ENCODE assay signal across 14 mouse cellular contexts in genomic region chr2:119298839-119299238, GRCm38 (mm10). TPM values are rescaled to one million over a fixed set of nuclear protein-coding genes. Genes with fewer than 3 reads are reported as not detected.
DNase-seq lines count a peak whose midpoint lies in the region; ATAC-seq and TF ChIP-seq lines count a peak whose summit lies in the region.
"Had no signal": no experiment of that assay in that cellular context is flagged by ENCODE, and none has a peak within 500 bp of the region (broad histone marks: within the 10 kb centered on the region; RNA-seq: fewer than 3 reads in every experiment).

No protein-coding gene starts in this region.

- no peak for TF ChIP-seq CTCF in gastrocnemius, adult 2 months (IDR thresholded peaks at IDR 0.05)
- TF ChIP-seq CTCF in heart, postnatal 0 days (IDR thresholded peaks at IDR 0.05; ENCODE audit: low read depth): no peak
- TF ChIP-seq CTCF in liver, adult 2 months (IDR thresholded peaks at IDR 0.05; ENCODE audit: low read depth, low read length): no peak
- TF ChIP-seq CTCF in stomach, postnatal 0 days (IDR thresholded peaks at IDR 0.05; ENCODE audit: low read depth): no peak

- 70% methylated on average over 2 of the region's 2 CpGs for whole genome bisulfite sequencing in heart, postnatal 0 days
- WGBS in liver, adult 2 months: 80% methylated on average over 2 of the region's 2 CpGs
- 87% methylated on average over 2 of the region's 2 CpGs for WGBS in stomach, embryonic 15.5 days
- WGBS in stomach, postnatal 0 days: 90% methylated on average over 2 of the region's 2 CpGs

- H3K4me2 ChIP-seq in heart, postnatal 0 days (ENCODE audit: low read depth, low read length): no peak overlapping the region
- H3K4me2 ChIP-seq in stomach, embryonic 15.5 days: no peak overlapping the region
- H3K4me2 ChIP-seq in stomach, postnatal 0 days (replicated peaks; ENCODE audit: low read depth): no peak overlapping the region
- H3K4me2 ChIP-seq: embryonic facial prominence, embryonic 13.5 days had no signal

- H3K9ac ChIP-seq in heart, postnatal 0 days (replicated peaks; ENCODE audit: low read depth, low read length): no peak overlapping the region
- H3K9ac ChIP-seq in liver, adult 2 months (ENCODE audit: low read depth, low read length): no peak overlapping the region
- H3K9ac ChIP-seq in stomach, embryonic 15.5 days: no peak overlapping the region
- H3K9ac ChIP-seq in stomach, postnatal 0 days (ENCODE audit: low read length): no peak overlapping the region
- H3K9ac ChIP-seq: embryonic facial prominence, embryonic 13.5 days; forebrain, postnatal 0 days had no signal

- TF ChIP-seq EP300 in heart, postnatal 0 days (IDR thresholded peaks at IDR 0.05; ENCODE audit: low read depth): no peak
- no peak for TF ChIP-seq EP300 in stomach, postnatal 0 days (optimal IDR thresholded peaks at IDR 0.05)

- ATAC-seq in heart, postnatal 0 days (ENCODE audit: insufficient read depth, low read depth): no peak
- ATAC-seq in stomach, embryonic 15.5 days (ENCODE audit: insufficient read depth, low FRiP score, low read depth): no peak
- ATAC-seq in stomach, postnatal 0 days (ENCODE audit: low FRiP score, low TSS enrichment): no peak
- ATAC-seq: CD4-positive, CD25-positive, alpha-beta regulatory T cell, adult 4 months; forebrain, postnatal 0 days had no signal

- peaks cover 16% of the 10 kb centered on the region for H3K4me1 ChIP-seq in heart, postnatal 0 days (ENCODE audit: control insufficient read depth, insufficient read depth)
- no peaks in the 10 kb centered on the region for H3K4me1 ChIP-seq in liver, adult 2 months (ENCODE audit: control insufficient read depth, insufficient read depth, low read length)
- H3K4me1 ChIP-seq in stomach, embryonic 15.5 days: peaks cover 29% of the 10 kb centered on the region
- peaks cover 8% of the 10 kb centered on the region for H3K4me1 ChIP-seq in stomach, postnatal 0 days (replicated peaks; ENCODE audit: control insufficient read depth, insufficient read depth)

- H3K79me2 ChIP-seq in liver, adult 2 months (ENCODE audit: control insufficient read depth, insufficient read depth, low read length): peaks cover 5% of the 10 kb centered on the region

- no peak overlapping the region for H3K4me3 ChIP-seq in gastrocnemius, adult 2 months
- H3K4me3 ChIP-seq in heart, postnatal 0 days (ENCODE audit: low read depth, low read length): no peak overlapping the region
- H3K4me3 ChIP-seq in liver, adult 2 months (ENCODE audit: insufficient read depth, low read depth, low read length): no peak overlapping the region
- no peak overlapping the region for H3K4me3 ChIP-seq in stomach, embryonic 15.5 days (replicated peaks)
- no peak overlapping the region for H3K4me3 ChIP-seq in stomach, postnatal 0 days (ENCODE audit: low read depth, low read length)
- H3K4me3 ChIP-seq: embryonic facial prominence, embryonic 13.5 days had no signal

- no peaks in the 10 kb centered on the region for H3K27me3 ChIP-seq in heart, postnatal 0 days (ENCODE audit: control insufficient read depth, insufficient read depth, low read length)
- no peaks in the 10 kb centered on the region for H3K27me3 ChIP-seq in liver, adult 2 months (ENCODE audit: control insufficient read depth, insufficient read depth, low read length)
- no peaks in the 10 kb centered on the region for H3K27me3 ChIP-seq in stomach, embryonic 15.5 days (replicated peaks)
- no peaks in the 10 kb centered on the region for H3K27me3 ChIP-seq in stomach, postnatal 0 days (ENCODE audit: control insufficient read depth, insufficient read depth, low read length)
- H3K27me3 ChIP-seq: embryonic facial prominence, embryonic 13.5 days had no signal

- peak overlapping the region; percentile 83 for H3K27ac ChIP-seq in gastrocnemius, adult 2 months
- peak overlapping the region; percentile 83 for H3K27ac ChIP-seq in heart, postnatal 0 days (ENCODE audit: low read depth)
- 0 out of 2 replicates have a peak overlapping the region, but pooled peaks have one; percentile 9 for H3K27ac ChIP-seq in liver, adult 2 months (replicated peaks; ENCODE audit: insufficient read depth, low read depth, low read length)
- H3K27ac ChIP-seq in stomach, embryonic 15.5 days: peak overlapping the region; percentile 80; the same call in 1 of the 2 replicates
- H3K27ac ChIP-seq in stomach, postnatal 0 days (replicated peaks): no peak overlapping the region
- H3K27ac ChIP-seq: embryonic facial prominence, embryonic 13.5 days; macrophage had no signal

- no peak for DNase-seq in gastrocnemius, adult 2 months
- no peak for DNase-seq in gastrocnemius, postnatal 36 days
- DNase-seq in heart, postnatal 0 days (ENCODE audit: low spot score): no peak
- no peak for DNase-seq in heart, postnatal 36 days
- DNase-seq in liver, adult 2 months (ENCODE audit: extremely low read depth, low read depth, low spot score): no peak
- DNase-seq in liver: no peak
- DNase-seq in stomach, postnatal 0 days (ENCODE audit: low spot score): no peak

- H3K36me3 ChIP-seq in heart, postnatal 0 days (replicated peaks; ENCODE audit: control insufficient read depth, insufficient read depth, low read length): peaks cover 41% of the 10 kb centered on the region
- H3K36me3 ChIP-seq in liver, adult 2 months (ENCODE audit: control insufficient read depth, insufficient read depth, low read length): 0 out of 2 replicates have a peak, but pooled peaks cover 2% of the 10 kb centered on the region
- H3K36me3 ChIP-seq in stomach, embryonic 15.5 days: peaks cover 34% of the 10 kb centered on the region
- H3K36me3 ChIP-seq in stomach, postnatal 0 days (ENCODE audit: control insufficient read depth, insufficient read depth, low read length): peaks cover 11% of the 10 kb centered on the region

- TF ChIP-seq POLR2A in liver, adult 2 months (IDR thresholded peaks at IDR 0.05; ENCODE audit: extremely low read depth, insufficient read depth, low read length): no peak

- intact Hi-C loops in gastrocnemius, adult 2 months (cut with DNase I): loop anchor here (1.0 to 2.0 kb wide), 2 partner anchors 116 to 138 kb away; no protein-coding TSS in a partner anchor
- intact Hi-C loops in gastrocnemius, postnatal 36 days (cut with DNase I): loop anchor here (1.0 kb wide), 1 partner anchor 140 kb away; no protein-coding TSS in a partner anchor
- intact Hi-C loops in heart, postnatal 36 days (cut with DNase I): loop anchor here (1.0 kb wide), 3 partner anchors 39 to 138 kb away; no protein-coding TSS in a partner anchor

- no peaks in the 10 kb centered on the region for H3K9me3 ChIP-seq in heart, postnatal 0 days (replicated peaks; ENCODE audit: control insufficient read depth, low read length)
- H3K9me3 ChIP-seq in stomach, embryonic 15.5 days: no peaks in the 10 kb centered on the region
- no peaks in the 10 kb centered on the region for H3K9me3 ChIP-seq in stomach, postnatal 0 days (ENCODE audit: control insufficient read depth, low read length)
- H3K9me3 ChIP-seq: embryonic facial prominence, embryonic 13.5 days; G1E had no signal

RNA-seq across cellular contexts. Expression of gene Vps18, which starts 10.3 kb away (rescaled TPM):
- total RNA-seq in gastrocnemius, adult 2 months (2021): 10 to 100 TPM; 10.9 to 11.7 TPM
- 1 to 10 TPM; 9.0 to 9.2 TPM for total RNA-seq in gastrocnemius, postnatal 36 days (2021)
- 14.3 and 16.2 TPM in 2 replicates for total RNA-seq in heart, postnatal 0 days (2014; rRNA removed; ENCODE audit: low replicate concordance)
- 8.0 and 8.3 TPM in 2 replicates for polyA plus RNA-seq in heart, postnatal 0 days (2015; fragmentation: Nextera tagmentation; extraction: Ambion mirVana)
- 10 to 100 TPM; 13.5 to 13.9 TPM for total RNA-seq in heart, postnatal 36 days (2021)
- 4.4 and 7.5 TPM in 2 replicates for total RNA-seq in liver, adult 2 months (2014; rRNA removed)
- polyA plus RNA-seq in liver, adult 2 months (2012; rRNA removed): 13.4 and 14.8 TPM in 2 replicates
- polyA plus RNA-seq in stomach, embryonic 15.5 days (2015; fragmentation: Nextera tagmentation; extraction: Ambion mirVana): 16.4 and 18.0 TPM in 2 replicates
- 7.7 and 8.0 TPM in 2 replicates for polyA plus RNA-seq in stomach, postnatal 0 days (2015; fragmentation: Nextera tagmentation; extraction: Ambion mirVana)

RNA-seq across cellular contexts. Expression of gene Dll4, which starts 26.7 kb away (rescaled TPM):
- 1 to 10 TPM; 3.8 to 4.8 TPM for total RNA-seq in gastrocnemius, adult 2 months (2021)
- 1 to 10 TPM; 5.1 to 5.5 TPM for total RNA-seq in gastrocnemius, postnatal 36 days (2021)
- 5.0 and 6.6 TPM in 2 replicates for total RNA-seq in heart, postnatal 0 days (2014; rRNA removed; ENCODE audit: low replicate concordance)
- polyA plus RNA-seq in heart, postnatal 0 days (2015; fragmentation: Nextera tagmentation; extraction: Ambion mirVana): 5.7 and 6.2 TPM in 2 replicates
- total RNA-seq in heart, postnatal 36 days (2021): 10 to 100 TPM; 16.3 to 22.1 TPM
- total RNA-seq in liver, adult 2 months (2014; rRNA removed): 3.0 and 5.2 TPM in 2 replicates
- 3.1 and 4.1 TPM in 2 replicates for polyA plus RNA-seq in liver, adult 2 months (2012; rRNA removed)
- polyA plus RNA-seq in stomach, embryonic 15.5 days (2015; fragmentation: Nextera tagmentation; extraction: Ambion mirVana): 7.0 and 8.7 TPM in 2 replicates
- polyA plus RNA-seq in stomach, postnatal 0 days (2015; fragmentation: Nextera tagmentation; extraction: Ambion mirVana): 3.7 TPM in 2 replicates
- polyA plus RNA-seq: CD4-positive, CD25-positive, alpha-beta regulatory T cell, adult 4 months; macrophage had no signal

RNA-seq across cellular contexts. Expression of gene Rhov, which starts 27.8 kb away (rescaled TPM):
- not detected for total RNA-seq in gastrocnemius, adult 2 months (2021)
- not detected for total RNA-seq in gastrocnemius, postnatal 36 days (2021)
- total RNA-seq in heart, postnatal 0 days (2014; rRNA removed; ENCODE audit: low replicate concordance): 3.4 TPM in 1 of 2 replicates, not detected in the other
- 0.19 TPM in 1 of 2 replicates, not detected in the other for polyA plus RNA-seq in heart, postnatal 0 days (2015; fragmentation: Nextera tagmentation; extraction: Ambion mirVana)
- total RNA-seq in heart, postnatal 36 days (2021): not detected
- not detected in 2 replicates for total RNA-seq in liver, adult 2 months (2014; rRNA removed)
- not detected in 2 replicates for polyA plus RNA-seq in liver, adult 2 months (2012; rRNA removed)
- 27.1 and 28.4 TPM in 2 replicates for polyA plus RNA-seq in stomach, embryonic 15.5 days (2015; fragmentation: Nextera tagmentation; extraction: Ambion mirVana)
- polyA plus RNA-seq in stomach, postnatal 0 days (2015; fragmentation: Nextera tagmentation; extraction: Ambion mirVana): 17.0 and 19.4 TPM in 2 replicates
- total RNA-seq: gastrocnemius, adult 18-20 months had no signal
- polyA plus RNA-seq: CD4-positive, CD25-positive, alpha-beta regulatory T cell, adult 4 months; G1E had no signal

RNA-seq across cellular contexts. Expression of gene Chac1, which starts 52.2 kb away (rescaled TPM):
- total RNA-seq in gastrocnemius, adult 2 months (2021): 10 to 100 TPM; 30.1 to 90.4 TPM
- 10 to 100 TPM; 40.1 to 82.4 TPM for total RNA-seq in gastrocnemius, postnatal 36 days (2021)
- 0.11 and 0.27 TPM in 2 replicates for total RNA-seq in heart, postnatal 0 days (2014; rRNA removed; ENCODE audit: low replicate concordance)
- 0.30 and 0.52 TPM in 2 replicates for polyA plus RNA-seq in heart, postnatal 0 days (2015; fragmentation: Nextera tagmentation; extraction: Ambion mirVana)
- total RNA-seq in heart, postnatal 36 days (2021): 10 to 100 TPM; 11.3 to 12.3 TPM
- 3.2 and 5.5 TPM in 2 replicates for total RNA-seq in liver, adult 2 months (2014; rRNA removed)
- polyA plus RNA-seq in liver, adult 2 months (2012; rRNA removed): 4.1 and 6.1 TPM in 2 replicates
- polyA plus RNA-seq in stomach, embryonic 15.5 days (2015; fragmentation: Nextera tagmentation; extraction: Ambion mirVana): 1.6 TPM in 2 replicates
- polyA plus RNA-seq in stomach, postnatal 0 days (2015; fragmentation: Nextera tagmentation; extraction: Ambion mirVana): 2.0 and 2.6 TPM in 2 replicates
- total RNA-seq: G1E had no signal
- polyA plus RNA-seq: CD4-positive, CD25-positive, alpha-beta regulatory T cell, adult 4 months; G1E had no signal
